Mouse (Mus musculus) myocyte (in vitro differentiated cells): ENCODE measurements around the gene Pde6d.

Experiments used
- CEBPB ChIP-seq: IDR thresholded peaks from 2 replicates; pipeline ENCODE4 v1.6.1; 2011; ENCODE audit warnings: mild to moderate bottlenecking, moderate library complexity; ENCODE audit not compliant: poor library complexity, insufficient read depth, severe bottlenecking
- E2F4 ChIP-seq: IDR thresholded peaks from one replicate; pipeline ENCODE4 v1.6.1; 2011; ENCODE audit warnings: mild to moderate bottlenecking, control low read depth, moderate library complexity; ENCODE audit not compliant: insufficient read depth
- MAX ChIP-seq: IDR thresholded peaks from one replicate; pipeline ENCODE4 v1.6.1; 2011; ENCODE audit warnings: low read depth, mild to moderate bottlenecking, control low read depth
- MYOD1 ChIP-seq, 3 experiments: IDR thresholded peaks; one replicate each; pipeline ENCODE4 v1.6.1; 2011; ENCODE audit warnings: control low read depth in 2 of 3, low read depth in 2 of 3, mild to moderate bottlenecking in 2 of 3, moderate library complexity in 1 of 3; ENCODE audit not compliant: insufficient read length in 2 of 3, control insufficient read depth in 1 of 3
- POLR2A ChIP-seq: IDR thresholded peaks from one replicate; pipeline ENCODE4 v1.6.1; 2011; ENCODE audit warnings: low read depth, mild to moderate bottlenecking, control low read depth, moderate library complexity; ENCODE audit not compliant: insufficient read length
- POLR2AphosphoS2 ChIP-seq: IDR thresholded peaks from one replicate; pipeline ENCODE4 v1.6.1; 2011; ENCODE audit warnings: low read depth, control low read depth; ENCODE audit not compliant: insufficient read length
- TCF12 ChIP-seq: IDR thresholded peaks from one replicate; pipeline ENCODE4 v1.6.1; 2011; ENCODE audit warnings: mild to moderate bottlenecking, control low read depth; ENCODE audit not compliant: poor library complexity, insufficient read depth, severe bottlenecking
- TCF3 ChIP-seq: IDR thresholded peaks from one replicate; pipeline ENCODE4 v1.6.1; 2011; ENCODE audit warnings: low read depth, control low read depth; ENCODE audit not compliant: insufficient read length
- USF1 ChIP-seq: IDR thresholded peaks from one replicate; pipeline ENCODE4 v1.6.1; 2011; ENCODE audit warnings: low read depth, mild to moderate bottlenecking, control low read depth, moderate library complexity

DNA sequence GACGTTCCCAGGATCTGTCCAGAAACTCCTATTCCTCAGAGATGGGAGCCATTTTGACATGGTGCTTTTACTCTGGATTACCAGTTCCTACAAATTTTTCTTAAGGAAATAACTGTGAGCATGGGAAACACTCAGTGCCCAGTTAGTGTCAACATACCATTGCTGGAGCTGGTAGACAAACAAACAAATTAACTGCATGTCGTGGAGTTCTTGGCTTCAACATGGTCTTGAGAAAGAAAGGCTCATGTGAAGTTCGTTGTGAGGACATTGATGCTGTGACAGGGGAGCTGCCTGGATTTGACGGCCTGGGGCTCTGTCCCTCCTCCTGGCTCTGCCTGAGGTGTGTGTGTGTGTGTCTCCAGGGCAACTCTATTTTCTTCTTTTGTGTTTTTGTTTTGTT is 47.5 kb upstream of the Pde6d start:
- TF ChIP-seq TCF3 = no peak
- no peak for TF ChIP-seq USF1
- no peak for TF ChIP-seq POLR2A
- no peak for TF ChIP-seq MYOD1 (IDR thresholded peaks at IDR 0.05; ENCODE audit: control insufficient read depth in 1 of 3, insufficient read length in 2 of 3, low read depth in 2 of 3)
- TF ChIP-seq POLR2AphosphoS2 = no peak
- no peak for TF ChIP-seq E2F4
- no peak for TF ChIP-seq TCF12
- no peak for TF ChIP-seq CEBPB
- TF ChIP-seq MAX = no peak
